Mouse (Mus musculus): ENCODE data around the gene Cdc42bpa.
A peak's percentile ranks its signal among the peaks of the same experiment; 100 is the strongest.

The Cdc42bpa gene

DNA sequence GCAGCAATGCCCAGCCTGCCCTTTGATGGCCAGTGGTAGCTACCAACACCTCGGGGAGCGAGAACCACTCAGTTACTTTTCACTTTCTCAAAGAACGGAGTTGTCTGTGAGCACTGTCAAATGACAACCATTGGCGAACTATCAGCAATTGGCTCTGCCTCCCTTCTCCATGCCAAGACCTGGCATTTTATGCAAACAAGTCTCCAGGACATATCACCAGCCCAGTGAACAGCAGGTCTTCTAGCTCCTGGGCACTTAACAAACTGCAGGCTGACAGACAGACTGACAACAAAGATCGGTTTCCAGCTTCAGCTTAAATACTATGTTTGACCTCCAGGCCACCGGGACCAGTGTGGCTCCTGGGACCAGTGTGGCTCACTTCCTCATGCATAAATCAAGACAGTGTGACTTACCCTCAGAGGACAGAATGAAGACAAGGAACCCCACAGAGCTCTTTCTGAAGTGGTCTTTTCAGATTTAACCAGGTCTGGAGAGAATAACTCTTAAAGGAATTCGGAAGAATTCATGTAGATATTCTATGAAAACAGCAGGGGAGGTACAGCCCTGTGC lies 231.5 kb downstream of the Cdc42bpa start:
- peak; percentile 19 for DNase-seq (ENCODE audit: low read depth, low spot score)

DNA sequence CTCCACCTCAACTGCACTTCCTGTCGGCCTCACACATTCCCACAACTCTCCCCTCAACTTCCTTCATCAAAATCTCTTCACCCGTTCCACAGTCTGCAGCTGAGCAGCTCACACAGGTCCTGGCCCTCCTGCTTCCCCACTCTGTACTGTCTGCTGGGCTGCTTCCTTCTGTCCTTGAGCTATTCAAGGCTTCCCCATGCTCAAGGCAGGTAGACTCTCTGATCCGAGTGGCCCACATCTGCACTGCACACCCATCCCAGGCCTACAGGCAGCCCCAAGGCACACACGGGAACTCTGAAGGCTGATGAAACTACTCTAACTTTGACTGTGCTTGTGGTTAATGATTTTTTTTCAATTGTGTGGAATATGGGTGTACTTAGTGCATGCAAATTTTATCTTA lies 232.6 kb downstream of the Cdc42bpa start:
- no peak for DNase-seq (ENCODE audit: low read depth, low spot score)

DNA sequence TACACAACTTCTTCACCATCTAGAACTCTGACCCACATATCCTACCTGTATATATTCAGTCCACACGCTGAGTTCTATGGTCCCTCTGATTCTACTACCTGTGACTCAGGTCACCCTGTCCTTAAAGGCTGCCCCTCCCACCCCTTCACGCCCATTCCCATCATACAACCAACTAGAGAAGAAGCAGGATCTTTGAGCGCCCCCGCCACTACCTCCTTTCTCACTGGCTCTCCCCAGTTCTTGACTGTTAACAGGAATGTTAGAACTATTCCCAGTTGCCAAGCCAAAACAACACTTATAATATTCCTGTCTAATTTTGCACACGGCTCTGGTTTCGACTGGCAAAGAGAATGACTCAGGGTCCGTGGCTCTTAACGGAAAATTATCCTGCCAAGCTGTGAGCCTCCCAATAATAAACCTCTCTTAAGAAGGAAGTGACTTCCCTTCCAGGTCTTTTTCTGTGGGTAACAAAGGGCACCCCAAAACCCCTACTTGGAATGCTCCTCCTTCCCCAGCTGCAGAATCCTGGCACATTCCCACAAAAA lies 233.2 kb downstream of the Cdc42bpa start:
- no peak for DNase-seq (ENCODE audit: low read depth, low spot score)

DNA sequence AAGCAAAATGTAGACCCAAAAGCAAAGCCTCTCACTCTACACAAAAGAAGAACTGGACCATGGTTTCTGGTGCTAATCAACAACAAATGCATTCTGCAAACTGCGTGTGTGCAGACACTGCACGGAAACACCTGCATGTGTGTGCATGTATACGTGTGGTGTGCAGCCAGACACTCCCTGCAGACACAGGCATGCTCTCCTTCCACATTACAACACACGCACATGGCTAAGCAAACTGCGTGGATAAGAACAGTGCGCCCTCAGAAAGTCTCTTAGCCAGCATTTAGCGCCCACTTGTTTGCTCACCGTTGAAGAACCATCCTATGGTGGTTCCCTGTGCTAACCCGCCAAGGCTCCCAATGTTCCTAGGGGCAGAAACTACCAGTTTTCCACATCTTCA lies 233.8 kb downstream of the Cdc42bpa start:
- no peak for DNase-seq (ENCODE audit: low read depth, low spot score)

DNA sequence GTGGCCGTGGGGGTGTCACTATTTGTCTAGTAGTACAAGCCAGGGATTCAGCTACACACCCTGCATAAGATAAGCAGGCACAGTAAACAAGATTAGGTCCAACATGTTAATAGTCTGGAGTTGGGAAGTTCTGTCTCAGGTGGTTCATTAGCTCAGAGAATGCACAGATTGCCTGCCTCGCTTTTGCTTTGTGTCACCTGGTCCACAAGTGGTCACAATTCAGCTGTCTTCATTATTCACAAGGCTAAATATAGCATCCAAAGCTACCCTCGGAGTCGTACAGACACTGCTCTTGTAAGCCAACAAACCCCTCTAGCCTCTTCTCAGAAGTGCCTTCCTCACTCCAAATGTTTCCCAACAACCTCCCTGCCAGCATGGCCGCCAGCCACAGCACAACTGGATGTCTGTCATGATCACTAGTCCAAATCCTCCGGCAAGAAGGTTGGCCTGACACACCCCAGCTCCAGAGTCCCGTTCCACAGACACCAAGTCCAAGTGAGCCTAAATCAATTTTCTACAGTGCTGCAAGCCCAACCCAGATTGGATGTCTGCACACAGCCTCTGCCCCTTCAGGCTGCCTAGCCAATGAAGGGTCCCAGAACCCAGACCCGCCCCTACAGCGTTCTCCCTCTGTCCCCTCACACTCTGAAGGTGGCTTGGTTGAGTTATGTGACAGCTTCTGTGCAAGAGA lies 234.7 kb downstream of the Cdc42bpa start:
- DNase-seq (ENCODE audit: low read depth, low spot score): peak; percentile 78

DNA sequence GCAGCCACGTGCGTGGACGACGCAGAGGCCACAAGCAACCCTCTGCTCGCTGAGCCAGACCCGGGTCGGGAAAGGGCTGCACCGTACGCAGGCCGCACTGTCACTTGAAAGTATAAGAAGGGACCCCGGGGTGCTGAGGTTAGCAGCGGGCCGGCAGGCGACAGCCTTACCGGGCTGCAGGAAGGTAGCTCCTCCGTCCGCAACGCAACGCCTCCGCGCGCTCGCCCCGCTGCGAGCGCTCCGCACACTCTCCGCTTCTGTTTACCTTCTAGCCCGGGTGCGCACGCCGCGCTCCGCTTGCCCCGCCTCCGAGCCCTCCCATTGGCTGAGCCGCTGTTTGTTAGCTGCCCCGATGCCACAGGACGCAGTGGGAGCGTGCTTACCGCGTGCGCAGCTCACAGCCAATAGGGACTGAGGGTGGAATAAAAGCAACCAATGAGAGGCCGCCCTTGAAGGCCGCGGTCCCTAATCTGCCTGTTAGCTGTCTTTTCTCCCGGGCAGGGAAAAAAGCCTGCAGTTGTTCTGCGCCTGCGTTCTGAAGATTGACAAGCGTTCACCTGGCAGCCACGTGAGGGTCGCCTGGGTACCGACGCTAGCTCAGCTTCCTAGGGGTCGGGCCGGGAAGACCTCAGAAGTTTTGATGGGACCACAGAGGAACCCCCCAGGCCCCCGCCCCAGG lies 235.6 kb downstream of the Cdc42bpa start:
- peak; percentile 99 for DNase-seq (ENCODE audit: low read depth, low spot score)

DNA sequence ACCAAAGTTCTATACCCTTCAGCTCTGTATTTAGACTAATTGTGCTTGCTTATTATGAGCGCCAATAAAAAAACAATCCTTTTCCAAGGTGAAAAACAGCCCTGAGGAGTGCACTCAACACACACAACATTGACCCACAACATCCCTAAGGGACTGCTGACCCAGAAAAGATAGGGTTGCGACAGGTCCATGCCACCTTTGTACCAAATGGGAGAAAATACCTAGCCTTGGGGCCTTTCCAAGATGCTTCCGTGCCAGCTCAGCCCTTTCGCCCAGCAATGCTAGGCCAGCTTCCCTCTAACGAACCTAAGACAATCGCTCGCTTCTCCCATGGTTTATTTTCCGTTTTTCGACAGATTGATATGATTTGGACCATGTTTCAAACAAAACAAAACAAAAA lies 236.2 kb downstream of the Cdc42bpa start:
- no peak for DNase-seq (ENCODE audit: low read depth, low spot score)

DNA sequence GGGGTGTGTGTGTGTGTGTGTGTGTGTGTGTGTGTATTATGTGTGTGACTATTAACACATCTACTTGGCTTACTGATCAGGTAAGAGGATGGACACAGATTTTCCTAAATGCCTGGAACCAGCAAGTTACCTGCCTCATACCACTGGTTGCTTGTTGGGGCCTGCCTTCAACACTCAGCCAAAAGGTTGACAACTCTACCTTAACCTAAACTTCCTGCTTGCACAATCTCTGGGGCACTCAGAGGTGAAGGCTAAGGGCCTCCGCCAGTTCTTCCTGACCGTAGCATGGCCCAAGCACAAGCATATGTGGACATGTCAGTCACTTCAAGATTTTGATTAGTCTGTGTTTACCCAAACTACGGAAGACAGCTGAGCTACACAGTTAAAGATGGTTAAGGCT lies 237.7 kb downstream of the Cdc42bpa start:
- DNase-seq (ENCODE audit: low read depth, low spot score): no peak

DNA sequence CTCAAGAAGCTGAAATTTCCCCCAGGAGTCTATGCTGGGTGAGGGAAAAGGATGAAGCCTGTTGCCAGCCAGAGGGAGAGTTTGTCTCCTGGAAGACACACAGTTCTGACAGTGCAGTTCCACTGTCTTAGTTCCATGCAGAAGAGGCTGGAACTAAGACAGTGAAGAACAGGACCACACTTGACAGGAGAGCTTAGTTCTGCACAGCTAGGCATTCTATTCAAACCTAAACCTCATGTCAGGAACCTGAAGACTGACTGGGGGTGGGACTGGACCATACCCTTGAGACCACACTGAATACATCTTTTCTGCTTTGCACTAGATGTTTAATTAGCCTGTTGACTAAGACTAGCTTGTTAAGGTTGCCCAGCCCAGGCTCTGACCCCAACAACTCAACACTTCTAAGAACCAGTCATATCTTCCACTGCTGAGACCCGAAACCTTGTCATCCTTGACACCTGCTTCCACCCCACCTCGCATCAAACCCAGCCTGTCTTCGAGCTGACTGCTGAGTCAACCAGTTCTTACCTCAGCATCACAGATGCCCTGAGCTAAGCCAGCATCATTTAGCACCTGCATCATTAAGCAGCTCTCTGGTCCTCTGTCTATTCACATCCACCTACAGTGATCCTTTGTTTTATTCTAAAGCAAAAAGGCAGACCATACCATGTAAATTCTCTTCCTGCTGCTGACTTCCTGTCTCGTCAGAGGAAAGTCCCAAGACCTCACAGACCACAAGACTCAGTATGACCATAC lies 238.9 kb downstream of the Cdc42bpa start, which contains the start of gene Coq8a:
Coq8a (minus strand) TSS at position 644 of the 756 bp plus-strand sequence.
- no peak for DNase-seq (ENCODE audit: low read depth, low spot score)

DNA sequence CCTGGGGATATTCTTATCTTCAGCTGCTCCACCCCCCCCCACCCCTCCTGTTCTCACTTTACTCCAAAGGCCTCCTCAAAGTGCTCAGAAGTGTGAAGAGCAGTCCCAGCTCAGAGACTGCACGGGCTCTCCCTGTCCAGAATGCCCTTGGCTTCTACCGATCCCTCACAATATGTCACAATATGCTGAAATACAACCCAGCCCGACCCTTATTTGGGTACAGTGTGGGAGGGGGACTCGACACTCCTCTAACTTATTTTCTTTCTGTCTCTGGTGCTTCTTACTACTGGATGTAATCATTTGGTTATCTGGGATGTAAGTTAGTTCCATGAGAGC lies 239.4 kb downstream of the Cdc42bpa start:
- no peak for DNase-seq (ENCODE audit: low read depth, low spot score)

DNA sequence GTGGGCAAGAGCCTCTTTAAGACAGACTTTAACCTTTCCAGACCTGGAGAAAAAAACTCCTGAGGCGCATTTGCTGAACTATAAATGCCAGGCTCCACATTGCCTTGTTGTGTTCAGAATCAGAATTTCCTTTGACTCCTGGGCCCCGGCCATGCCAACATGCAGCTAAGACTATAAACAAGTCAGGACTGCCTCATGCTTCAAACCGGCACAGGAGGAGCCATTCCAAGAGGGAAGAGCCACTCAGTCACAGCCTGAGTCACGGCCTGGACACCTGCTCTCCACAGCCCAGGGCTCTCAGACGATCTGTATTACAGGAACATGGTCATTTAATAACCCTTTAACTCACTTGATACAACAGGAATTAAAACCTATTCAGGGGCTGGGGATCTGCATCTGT lies 240.4 kb downstream of the Cdc42bpa start:
- no peak for DNase-seq (ENCODE audit: low read depth, low spot score)

DNA sequence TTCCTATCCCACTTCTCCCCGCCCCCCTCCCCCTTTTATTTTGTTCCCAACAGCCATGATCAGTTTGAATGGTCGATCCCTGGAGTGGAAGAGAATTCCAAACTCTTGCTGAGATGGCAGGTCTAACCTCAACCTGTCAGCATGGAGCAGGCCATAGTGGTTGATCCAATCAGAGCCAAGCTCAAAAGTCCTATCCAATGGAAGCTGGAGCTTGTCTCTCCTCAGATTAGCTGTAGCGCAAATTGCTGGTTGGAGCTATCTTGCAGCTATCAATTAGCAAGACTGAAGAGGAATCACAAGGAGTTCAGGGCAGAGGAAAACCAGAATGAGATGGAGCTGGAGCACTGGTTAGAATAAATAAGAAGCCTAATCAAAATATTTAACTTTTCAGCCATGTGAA lies 248.1 kb downstream of the Cdc42bpa start:
- peak; percentile 44 for DNase-seq (ENCODE audit: low read depth, low spot score)

DNA sequence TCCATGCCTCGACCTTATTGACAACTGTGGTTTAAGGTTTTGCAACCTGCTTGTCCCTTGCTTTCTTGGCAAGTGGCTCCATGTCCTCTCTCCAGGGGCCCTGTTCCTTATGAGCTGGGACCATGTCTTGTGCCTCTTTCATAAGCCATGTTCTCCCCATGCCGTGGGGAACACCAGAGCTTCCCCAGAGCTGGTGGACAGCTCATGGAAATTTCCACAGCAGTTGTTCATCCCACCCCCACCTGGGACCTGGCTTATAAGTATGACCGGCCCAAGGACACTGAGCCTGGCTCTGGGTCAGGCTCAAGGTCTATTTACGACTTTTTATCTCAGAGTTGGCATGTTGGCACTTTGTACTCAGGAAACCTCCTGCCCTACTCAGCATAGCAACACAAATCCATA lies 249.8 kb downstream of the Cdc42bpa start:
- no peak for DNase-seq (ENCODE audit: low read depth, low spot score)

DNA sequence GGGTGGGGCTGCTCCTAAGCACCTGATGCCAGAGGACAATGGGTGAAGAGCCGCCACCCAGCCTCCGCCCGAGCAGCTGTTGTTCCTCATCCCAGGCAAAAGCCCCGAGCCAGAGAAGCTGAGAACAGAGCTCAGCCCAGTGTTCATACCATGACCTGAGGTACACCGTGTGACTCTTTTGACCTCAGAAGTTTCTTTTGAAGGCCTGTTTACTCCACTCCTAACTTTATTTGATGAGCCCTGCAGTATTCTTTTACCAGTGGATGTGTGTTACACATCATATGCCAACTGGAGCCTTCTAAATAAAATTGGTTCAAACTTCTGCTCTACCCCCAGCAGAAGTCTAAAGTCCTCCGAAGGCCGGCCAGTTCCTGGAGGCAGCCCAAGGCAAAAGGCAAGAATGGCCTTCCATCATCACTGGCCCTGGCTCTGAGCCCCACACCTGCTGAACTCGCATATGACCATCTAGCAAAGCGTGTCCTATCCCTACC lies 250.6 kb downstream of the Cdc42bpa start:
- peak; percentile 23 for DNase-seq (ENCODE audit: low read depth, low spot score)

DNA sequence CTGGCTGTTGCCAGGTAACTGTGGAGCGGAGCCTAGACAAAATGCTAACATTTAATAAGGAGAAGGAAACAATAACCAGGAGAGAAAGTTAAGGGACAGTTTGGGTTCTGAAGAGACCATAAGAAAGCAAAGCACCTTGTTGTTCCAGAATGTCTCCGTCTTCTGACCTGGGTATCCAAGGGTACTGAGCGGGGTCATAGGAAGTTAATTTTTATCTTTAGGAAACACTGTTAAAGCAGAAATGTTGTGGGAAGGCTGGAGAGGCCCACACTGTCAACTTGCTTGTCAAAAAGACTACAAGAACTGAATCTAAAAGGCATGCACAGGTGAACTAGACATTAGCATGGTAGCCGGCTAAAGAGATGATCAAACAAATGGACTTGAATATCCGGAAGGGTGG lies 252.6 kb downstream of the Cdc42bpa start:
- DNase-seq (ENCODE audit: low read depth, low spot score): no peak

DNA sequence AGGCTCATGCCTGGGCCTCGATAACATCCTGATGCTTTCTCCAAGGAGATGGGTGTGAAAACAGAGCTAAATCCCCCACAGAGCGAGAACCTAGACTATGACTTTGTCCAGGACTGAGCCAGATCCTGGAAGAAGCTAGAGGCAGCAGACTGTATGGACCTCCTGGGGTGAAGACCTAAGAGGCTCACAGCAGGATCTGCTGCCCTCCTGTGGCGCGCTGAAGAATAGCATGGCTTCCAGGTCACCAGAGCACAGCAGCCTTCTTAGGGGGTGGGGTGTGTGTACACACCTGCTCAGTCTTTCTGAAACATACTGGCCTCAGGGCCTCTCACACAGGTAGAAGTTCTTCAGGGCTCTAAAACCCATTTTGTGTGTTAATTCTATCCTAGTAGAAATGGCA lies 254.8 kb downstream of the Cdc42bpa start:
- DNase-seq (ENCODE audit: low read depth, low spot score): peak; percentile 84
